ENCODE assay signal across 8 mouse cellular contexts in genomic region chr9:103201561-103202260, GRCm38 (mm10). TPM values are rescaled to one million over a fixed set of nuclear protein-coding genes. Genes with fewer than 3 reads are reported as not detected.
DNase-seq lines count a peak whose midpoint lies in the region; ATAC-seq and TF ChIP-seq lines count a peak whose summit lies in the region.

TSS of gene Srprb (minus strand) at chr9:103202137.

- TF ChIP-seq CTCF in ES-Bruce4 (IDR thresholded peaks at IDR 0.05; ENCODE audit: low read depth, low read length), result no peak
- TF ChIP-seq CTCF in liver, postnatal 0 days (IDR thresholded peaks at IDR 0.05; ENCODE audit: low read depth), result no peak

- DNase-seq in heart, postnatal 10 days, result peak; percentile 95 to 96
- DNase-seq in large intestine, adult 2 months (ENCODE audit: low read depth, low spot score), result peak; percentile 92
- peak; percentile 94 for DNase-seq in liver, postnatal 0 days
- peak; percentile 96 for DNase-seq in testis, postnatal 10 days (ENCODE audit: low spot score)

- no peak for TF ChIP-seq POLR2A in ES-Bruce4 (IDR thresholded peaks at IDR 0.05; ENCODE audit: insufficient read depth, low read length)

- intact Hi-C loops in heart, postnatal 10 days (cut with DNase I), result loop anchor here (5.0 kb wide), 1 partner anchor 109 kb away; no protein-coding TSS in a partner anchor

- peak within 1 kb of the TSS; percentile 69 for H3K9ac ChIP-seq in ES-Bruce4 (ENCODE audit: low read depth, poor library complexity, severe bottlenecking)
- H3K9ac ChIP-seq in forebrain, embryonic 13.5 days, result peak within 1 kb of the TSS; percentile 85
- H3K9ac ChIP-seq in liver, postnatal 0 days (replicated peaks), result peak within 1 kb of the TSS; percentile 79
- H3K9ac ChIP-seq in neural tube, embryonic 14.5 days (replicated peaks; ENCODE audit: low read depth, low read length), result peak within 1 kb of the TSS; percentile 72

- no peaks in the 10 kb centered on the region for H3K27me3 ChIP-seq in ES-Bruce4 (ENCODE audit: control insufficient read depth, insufficient read depth, low read length, poor library complexity, severe bottlenecking)
- H3K27me3 ChIP-seq in forebrain, embryonic 13.5 days, result no peaks in the 10 kb centered on the region
- H3K27me3 ChIP-seq in liver, postnatal 0 days (ENCODE audit: insufficient read depth, low read length), result no peaks in the 10 kb centered on the region
- no peaks in the 10 kb centered on the region for H3K27me3 ChIP-seq in neural tube, embryonic 14.5 days (ENCODE audit: control insufficient read depth, insufficient read depth, low read length)

- no peak within 1 kb of the TSS for H3K27ac ChIP-seq in ES-Bruce4 (ENCODE audit: insufficient read depth, low read length)
- peak within 1 kb of the TSS; percentile 75 for H3K27ac ChIP-seq in forebrain, embryonic 13.5 days
- peak within 1 kb of the TSS; percentile 64 for H3K27ac ChIP-seq in liver, postnatal 0 days (ENCODE audit: low read depth)
- peak within 1 kb of the TSS; percentile 80 for H3K27ac ChIP-seq in neural tube, embryonic 14.5 days (ENCODE audit: low read depth, low read length)

- H3K4me2 ChIP-seq in forebrain, embryonic 13.5 days, result peak within 1 kb of the TSS; percentile 59
- peak within 1 kb of the TSS; percentile 89 for H3K4me2 ChIP-seq in liver, postnatal 0 days (ENCODE audit: low read depth, low read length)
- H3K4me2 ChIP-seq in neural tube, embryonic 14.5 days (ENCODE audit: low read depth, low read length), result peak within 1 kb of the TSS; percentile 79

- peak; percentile 97 for ATAC-seq in cerebellum, adult (ENCODE audit: insufficient number of reproducible peaks, low FRiP score, low TSS enrichment)
- ATAC-seq in forebrain, embryonic 13.5 days, result peak; percentile 99
- ATAC-seq in liver, postnatal 0 days, result peak; percentile 94
- ATAC-seq in neural tube, embryonic 14.5 days (ENCODE audit: low read depth), result peak; percentile 99

- WGBS in forebrain, embryonic 13.5 days, result under 1% methylated on average over 45 of the region's 45 CpGs
- WGBS in large intestine, adult 2 months, result under 1% methylated on average over 45 of the region's 45 CpGs
- WGBS in liver, postnatal 0 days (ENCODE audit: insufficient replicate concordance), result 1% methylated on average over 45 of the region's 45 CpGs
- under 1% methylated on average over 45 of the region's 45 CpGs for WGBS in neural tube, embryonic 14.5 days

- no peaks in the 10 kb centered on the region for H3K4me1 ChIP-seq in ES-Bruce4 (ENCODE audit: control insufficient read depth, insufficient read depth, low read length)
- peaks cover 8% of the 10 kb centered on the region for H3K4me1 ChIP-seq in forebrain, embryonic 13.5 days
- no peaks in the 10 kb centered on the region for H3K4me1 ChIP-seq in liver, postnatal 0 days (ENCODE audit: insufficient read depth)
- 0 out of 2 replicates have a peak, but pooled peaks cover 2% of the 10 kb centered on the region for H3K4me1 ChIP-seq in neural tube, embryonic 14.5 days (ENCODE audit: control insufficient read depth, insufficient read depth, low read length)

- no peak for TF ChIP-seq EP300 in ES-Bruce4 (IDR thresholded peaks at IDR 0.05; ENCODE audit: insufficient read depth, low read depth, low read length)
- no peak for TF ChIP-seq EP300 in liver, postnatal 0 days (IDR thresholded peaks at IDR 0.05; ENCODE audit: low read depth)

- peak within 1 kb of the TSS; percentile 87 for H3K4me3 ChIP-seq in ES-Bruce4 (ENCODE audit: low read depth, low read length)
- H3K4me3 ChIP-seq in forebrain, embryonic 13.5 days, result peak within 1 kb of the TSS; percentile 83
- H3K4me3 ChIP-seq in liver, postnatal 0 days (ENCODE audit: low read depth, low read length), result peak within 1 kb of the TSS; percentile 77
- peak within 1 kb of the TSS; percentile 71 for H3K4me3 ChIP-seq in neural tube, embryonic 14.5 days (ENCODE audit: low read depth, low read length)

- peaks cover 15% of the 10 kb centered on the region for H3K36me3 ChIP-seq in ES-Bruce4 (ENCODE audit: control insufficient read depth, insufficient read depth, low read length, poor library complexity, severe bottlenecking)
- peaks cover 25% of the 10 kb centered on the region for H3K36me3 ChIP-seq in forebrain, embryonic 13.5 days (ENCODE audit: poor library complexity, severe bottlenecking)
- H3K36me3 ChIP-seq in liver, postnatal 0 days (replicated peaks; ENCODE audit: insufficient read depth, low read length), result peaks cover 14% of the 10 kb centered on the region
- H3K36me3 ChIP-seq in neural tube, embryonic 14.5 days (ENCODE audit: control insufficient read depth, insufficient read depth, low read length), result peaks cover 11% of the 10 kb centered on the region

- H3K9me3 ChIP-seq in ES-Bruce4 (replicated peaks; ENCODE audit: control insufficient read depth, insufficient read depth, low read length, poor library complexity, severe bottlenecking), result no peaks in the 10 kb centered on the region; the same call in 1 of the 2 replicates
- H3K9me3 ChIP-seq in forebrain, embryonic 13.5 days (replicated peaks), result no peaks in the 10 kb centered on the region
- no peaks in the 10 kb centered on the region for H3K9me3 ChIP-seq in liver, postnatal 0 days (ENCODE audit: low read length)
- H3K9me3 ChIP-seq in neural tube, embryonic 14.5 days (ENCODE audit: control insufficient read depth, low read length), result no peaks in the 10 kb centered on the region

RNA-seq across cellular contexts. Expression of gene Srprb, which starts in this region (rescaled TPM):
- polyA plus RNA-seq in ES-Bruce4 (2011; ENCODE audit: insufficient read depth, insufficient read length, low read depth, missing spikeins), result 26.4 and 26.8 TPM in 2 replicates
- 47.5 and 55.1 TPM in 2 replicates for polyA plus RNA-seq in forebrain, embryonic 13.5 days (2015; fragmentation: Nextera tagmentation; extraction: Ambion mirVana)
- total RNA-seq in heart, postnatal 10 days (2021), result 10 to 100 TPM; 18.8 to 22.2 TPM
- 45.9 and 47.9 TPM in 2 replicates for polyA plus RNA-seq in large intestine, adult 2 months (2012; rRNA removed)
- polyA plus RNA-seq in liver, postnatal 0 days (2015; fragmentation: Nextera tagmentation; extraction: Ambion mirVana), result 10.1 and 10.8 TPM in 2 replicates
- polyA plus RNA-seq in neural tube, embryonic 14.5 days (2014; fragmentation: Nextera tagmentation; extraction: Ambion mirVana), result 57.3 and 60.6 TPM in 2 replicates
